Mouse (Mus musculus) heart, postnatal 4 days (tissue): Measurements from ENCODE around the gene Arl14. TPM values are rescaled to one million over a fixed set of nuclear protein-coding genes. Genes with fewer than 3 reads are reported as not detected.

Experiments used
- DNase-seq: peaks from one replicate; pipeline ENCODE4 v3.0.0; 2021
- total RNA-seq, 2 experiments: library from RNA; stranded (reverse); gene quantifications; 2 replicates each; pipeline ENCODE4 v1.2.3; 2021

Arl14 gene
- not detected for total RNA-seq

DNA sequence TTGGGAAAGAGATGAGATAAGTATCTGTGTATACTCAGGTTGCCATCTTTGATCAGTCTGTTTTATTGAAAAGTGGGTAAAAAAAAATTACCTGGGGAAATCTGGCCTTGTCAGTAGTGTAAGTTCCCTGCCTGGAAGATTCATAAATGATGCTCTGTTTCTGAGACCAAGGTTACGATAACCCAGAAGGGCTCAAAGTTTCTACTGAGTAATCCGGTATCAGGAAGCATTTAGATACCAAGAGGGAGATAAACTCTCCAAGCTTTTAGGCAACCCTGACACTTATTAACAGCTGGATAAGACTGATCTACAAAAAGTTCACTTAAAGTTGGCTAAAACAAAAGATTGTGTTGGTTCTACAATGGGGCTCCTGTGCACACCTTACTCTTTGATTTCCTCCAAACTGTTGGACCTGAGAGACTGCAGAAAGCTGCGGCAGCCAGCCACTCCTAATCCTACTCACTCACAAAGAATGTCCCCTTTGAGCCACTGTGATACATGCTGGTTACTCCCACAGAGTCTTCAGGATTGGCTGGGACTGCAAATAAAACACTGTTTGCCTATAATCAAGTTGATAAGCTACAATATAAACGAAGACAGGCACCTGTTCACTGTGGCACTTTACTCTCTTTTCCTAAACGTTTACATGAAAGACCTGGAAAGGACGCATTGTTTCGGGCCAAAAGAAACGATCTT is at the start of gene Arl14:
Gene Arl14, plus strand, starts transcription at position 614 of the 696 bp plus-strand sequence.
- DNase-seq = no peak

DNA sequence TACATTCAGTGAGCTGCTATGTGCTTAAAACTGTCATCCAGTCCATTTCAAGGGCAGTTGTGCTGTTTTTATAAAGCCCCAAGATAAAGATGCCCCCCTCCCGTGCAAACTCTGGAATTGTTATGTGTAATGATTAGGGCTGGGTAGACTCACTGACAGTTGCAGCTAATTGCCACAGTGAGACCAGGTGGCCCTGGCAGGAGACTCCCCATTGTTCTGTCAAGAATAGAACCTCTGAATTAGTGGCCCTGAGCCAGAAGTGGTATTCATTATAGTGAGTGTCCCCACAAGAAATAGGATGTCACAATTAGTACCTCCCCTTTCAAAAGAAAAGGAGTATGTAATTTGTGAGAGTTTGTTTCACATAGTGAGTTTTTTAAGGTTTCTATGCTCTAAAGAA is 47.0 kb upstream of the Arl14 start:
- no peak for DNase-seq

DNA sequence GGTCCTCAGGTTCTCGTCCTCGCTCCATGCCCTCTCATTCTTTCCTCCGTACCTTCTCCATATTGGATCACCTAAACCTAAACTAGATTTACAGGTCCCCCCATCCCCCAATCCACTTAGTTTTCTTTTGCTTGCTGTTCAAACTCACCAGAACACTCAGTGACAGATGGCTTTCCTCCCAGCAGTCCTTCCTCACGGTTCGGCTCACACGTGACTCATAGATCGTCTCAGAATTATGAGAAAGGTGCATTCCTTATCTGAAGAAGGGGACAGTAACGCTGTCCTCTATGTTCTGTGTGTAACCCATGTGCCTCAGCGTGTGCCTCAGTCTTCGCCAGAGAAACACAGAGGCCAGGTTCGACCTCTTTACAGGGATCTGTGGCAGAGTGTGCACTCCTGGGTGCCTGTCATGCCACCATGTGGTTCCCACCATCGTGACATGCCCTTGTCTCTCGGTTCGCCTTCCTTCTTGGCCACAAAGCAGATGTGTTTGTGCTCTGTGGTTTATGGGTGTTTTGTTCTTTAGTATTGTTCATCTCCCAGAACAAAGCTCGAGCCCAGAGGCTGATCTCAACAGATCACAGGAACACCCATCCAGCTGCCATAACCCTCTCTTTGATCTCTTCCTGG is 44.9 kb upstream of the Arl14 start:
- no peak for DNase-seq

DNA sequence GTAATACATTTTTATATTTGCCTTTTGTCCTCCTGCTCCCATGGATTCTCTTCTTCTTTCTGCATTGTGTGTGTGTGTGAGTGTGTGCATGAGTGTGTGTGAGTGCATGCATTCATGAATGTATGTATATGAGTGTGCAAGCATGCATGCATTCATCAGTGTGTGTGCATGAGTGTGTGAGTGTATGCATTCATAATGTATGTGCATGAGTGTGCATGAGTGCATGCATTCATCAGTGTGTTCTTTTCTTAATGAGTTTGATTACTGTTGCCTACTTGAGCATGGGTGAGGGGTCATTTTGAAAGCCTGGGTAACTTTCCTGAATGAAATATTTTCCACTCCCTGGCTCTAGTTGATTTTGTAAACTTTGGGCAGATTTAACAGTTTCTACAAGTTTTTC is 44.3 kb upstream of the Arl14 start:
- DNase-seq = no peak

DNA sequence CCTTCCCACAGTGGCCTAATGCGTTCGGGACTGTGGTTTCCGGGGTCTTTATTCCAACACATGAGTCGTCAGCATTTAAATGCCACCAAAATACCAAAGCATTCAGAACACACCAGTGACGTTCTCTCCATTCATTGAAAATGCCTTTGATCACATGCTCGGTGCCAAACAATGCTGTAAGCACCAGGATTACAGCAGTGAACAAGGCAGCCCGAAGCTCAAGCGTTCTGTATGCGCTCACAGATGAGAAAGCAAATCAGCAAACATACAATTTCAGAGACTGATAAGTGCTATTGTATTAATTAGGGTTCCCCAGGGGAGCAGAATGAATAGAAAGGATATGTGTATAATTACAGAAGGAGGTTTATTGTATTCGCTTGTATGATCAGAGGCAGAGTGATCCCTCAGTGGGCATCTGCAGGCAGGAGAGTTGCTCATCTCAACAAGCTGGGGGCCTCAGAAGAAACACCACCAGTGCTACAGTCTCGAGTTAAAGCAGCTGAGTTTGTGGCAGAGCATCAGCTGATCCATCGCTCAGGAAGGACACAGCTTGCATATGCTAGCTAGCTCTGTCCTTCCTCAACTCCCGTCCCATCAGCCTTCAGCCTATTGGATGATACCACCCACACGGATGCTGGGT is 43.7 kb upstream of the Arl14 start:
- DNase-seq = no peak

DNA sequence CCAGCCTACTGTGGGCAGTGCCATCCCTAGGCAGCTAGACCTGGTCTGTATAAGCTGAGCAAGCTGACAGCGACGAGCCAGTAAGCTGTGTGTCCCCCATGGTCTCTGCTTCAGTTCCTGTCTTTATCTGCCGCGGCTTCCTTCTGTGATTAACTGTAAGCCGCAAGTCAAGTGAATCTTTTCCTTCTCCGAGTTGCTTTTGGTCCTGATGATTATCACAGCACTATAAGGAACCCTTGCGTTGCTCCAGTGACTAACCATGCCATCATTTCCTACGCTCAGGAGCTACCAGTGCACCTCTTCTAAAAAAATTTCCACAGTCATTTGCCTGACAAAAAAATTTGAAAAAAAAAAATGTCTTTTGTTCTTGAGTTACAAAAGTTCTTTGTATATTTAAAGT is 40.7 kb upstream of the Arl14 start:
- no peak for DNase-seq

DNA sequence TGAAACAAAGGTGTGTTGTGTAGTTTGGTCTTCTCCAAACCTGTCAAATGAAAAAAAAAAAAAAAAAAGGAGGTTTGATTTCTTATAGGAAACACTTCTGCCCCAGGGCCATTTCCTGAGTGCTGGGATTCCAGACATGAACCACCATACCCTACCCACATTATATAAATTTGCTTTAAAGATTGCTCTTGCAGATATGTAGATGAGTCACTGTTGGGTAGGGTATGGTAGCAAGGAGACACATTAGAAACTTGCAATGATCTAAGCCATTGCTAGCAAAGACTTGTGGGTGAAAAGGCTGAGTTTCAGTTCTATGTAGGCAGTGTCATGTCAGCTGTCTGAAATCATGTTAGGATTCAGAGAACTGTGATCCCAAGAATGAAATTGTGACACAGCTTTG is 40.0 kb upstream of the Arl14 start:
- no peak for DNase-seq

DNA sequence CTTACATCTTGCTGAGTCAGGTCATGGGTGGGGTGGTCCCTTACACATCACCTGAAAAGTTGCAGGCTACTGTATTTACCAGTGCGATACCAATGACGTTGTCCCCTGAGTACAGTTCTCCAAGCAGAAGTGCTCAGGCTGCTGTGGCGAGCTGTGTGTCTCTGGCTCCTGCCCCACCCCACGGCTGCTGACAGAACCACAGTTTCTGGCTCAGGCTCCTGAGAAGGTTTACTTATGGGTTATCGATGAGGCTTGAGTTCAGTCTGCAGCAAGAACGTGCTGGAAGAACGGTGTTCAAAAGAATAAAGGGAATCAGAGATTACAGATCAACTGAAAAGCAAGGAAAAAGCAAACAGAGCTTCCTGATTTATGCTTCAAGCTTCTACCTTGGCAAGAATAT is 37.0 kb upstream of the Arl14 start:
- no peak for DNase-seq

DNA sequence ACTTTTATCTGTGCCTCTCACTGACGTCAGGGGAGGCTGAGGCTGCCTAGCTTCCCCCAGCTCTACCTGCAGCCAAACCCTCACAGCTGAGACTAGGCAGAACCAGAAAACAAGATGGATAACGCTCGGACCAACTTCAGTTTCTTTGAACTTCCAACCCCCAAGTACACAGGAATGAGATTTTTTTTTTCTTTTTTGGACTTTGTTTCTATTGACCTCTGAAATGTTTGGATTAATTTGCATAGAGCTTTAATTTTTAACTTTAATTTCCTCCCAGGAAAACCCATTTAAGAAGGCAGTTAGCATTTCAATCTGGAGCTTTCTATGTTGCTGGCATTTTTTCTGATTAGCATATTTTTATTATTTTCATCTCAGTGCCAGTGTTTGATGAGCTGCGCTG is 36.2 kb upstream of the Arl14 start:
- DNase-seq = no peak

DNA sequence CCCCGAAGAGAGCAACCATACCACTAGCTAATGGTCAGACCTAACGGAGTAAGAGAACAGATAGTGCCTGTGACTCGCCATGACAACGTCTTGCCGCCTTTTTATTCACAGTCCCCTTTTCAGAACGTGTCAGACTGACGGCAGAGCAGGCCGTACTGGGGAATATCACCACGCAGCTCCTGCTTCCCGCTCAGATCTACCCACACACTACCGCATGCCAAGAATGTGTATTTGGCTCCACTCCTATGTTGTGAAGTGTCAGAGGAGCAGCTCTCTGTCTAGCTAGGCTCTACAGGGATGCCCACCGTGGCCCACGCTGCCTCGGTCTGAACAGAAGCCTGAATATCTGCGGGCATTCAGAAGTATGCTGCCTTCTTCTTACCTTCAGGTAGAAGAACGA is 35.6 kb upstream of the Arl14 start:
- peak; percentile 35 for DNase-seq

DNA sequence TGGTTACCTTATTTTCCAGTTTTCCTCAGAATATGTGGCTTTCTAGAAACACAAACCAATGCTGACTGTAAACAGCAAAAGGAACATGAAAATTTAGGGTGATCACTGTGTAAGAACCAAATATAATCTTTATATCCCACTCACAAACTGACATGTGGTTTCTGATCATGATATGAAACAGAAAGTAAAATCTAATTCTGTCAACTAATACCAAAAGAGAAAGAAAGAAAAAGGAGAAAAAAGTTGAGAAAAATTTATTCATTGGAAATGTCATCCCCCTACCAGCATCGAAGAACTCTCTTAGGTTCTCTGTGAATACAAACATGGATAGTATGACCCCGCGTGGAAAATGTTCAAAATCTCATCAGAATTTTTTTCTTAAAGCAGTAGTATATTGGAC is 29.2 kb upstream of the Arl14 start:
- no peak for DNase-seq

DNA sequence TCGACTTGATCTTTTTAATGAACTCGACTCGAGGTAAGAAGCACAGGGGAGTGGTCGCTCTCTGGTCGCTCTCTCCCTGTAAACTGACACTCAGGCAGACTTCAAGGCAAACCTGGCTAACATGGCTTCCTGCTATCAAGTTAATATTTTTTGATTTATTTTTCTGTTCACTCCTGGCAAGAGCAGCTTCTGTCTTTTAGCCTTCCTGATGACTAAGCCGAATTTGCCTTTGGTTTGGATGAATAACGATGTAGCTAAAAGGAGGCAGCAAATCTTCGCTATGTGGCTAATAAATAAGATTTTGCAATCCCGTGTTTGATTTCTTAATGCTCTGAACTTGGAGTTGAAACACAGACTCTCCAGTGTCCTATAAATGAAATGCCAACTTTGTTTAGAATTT is 27.7 kb upstream of the Arl14 start:
- no peak for DNase-seq

DNA sequence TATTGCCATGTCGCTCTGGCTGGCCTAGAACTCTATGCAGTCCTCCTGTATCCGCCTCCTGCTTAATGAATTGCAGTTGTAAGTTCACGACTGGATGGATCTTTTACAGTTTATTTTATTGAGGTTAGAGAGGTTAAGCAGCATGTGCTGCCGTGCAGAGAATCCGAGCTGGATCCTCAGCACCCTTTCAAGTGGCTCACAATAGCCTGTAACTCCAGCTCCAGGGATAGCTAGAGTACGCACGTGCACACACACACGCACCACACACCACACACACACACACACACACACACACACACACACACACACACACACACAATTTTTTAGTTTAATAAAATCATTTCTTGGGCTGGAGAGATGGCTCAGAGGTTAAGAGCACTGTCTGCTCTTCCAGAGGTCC is 27.0 kb upstream of the Arl14 start:
- no peak for DNase-seq

DNA sequence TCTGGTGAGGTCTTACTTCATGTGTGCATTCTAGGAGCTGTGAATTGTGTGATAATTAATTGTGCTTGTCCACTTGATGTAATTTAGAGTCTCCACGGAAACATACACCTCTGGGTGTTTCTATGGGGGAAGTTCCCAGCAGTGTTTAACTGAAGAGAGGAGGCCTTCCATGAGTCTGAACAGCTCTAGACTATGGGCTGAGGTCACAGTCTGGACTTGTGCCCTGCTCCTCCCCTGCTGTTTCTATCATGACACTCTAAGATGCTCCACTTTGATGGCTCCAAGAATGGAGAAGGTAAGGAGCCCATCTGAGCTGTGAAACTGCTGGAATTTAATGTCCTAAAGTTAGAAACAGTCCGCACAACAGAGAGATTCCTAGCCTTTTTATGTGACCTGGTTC is 24.1 kb upstream of the Arl14 start:
- no peak for DNase-seq

DNA sequence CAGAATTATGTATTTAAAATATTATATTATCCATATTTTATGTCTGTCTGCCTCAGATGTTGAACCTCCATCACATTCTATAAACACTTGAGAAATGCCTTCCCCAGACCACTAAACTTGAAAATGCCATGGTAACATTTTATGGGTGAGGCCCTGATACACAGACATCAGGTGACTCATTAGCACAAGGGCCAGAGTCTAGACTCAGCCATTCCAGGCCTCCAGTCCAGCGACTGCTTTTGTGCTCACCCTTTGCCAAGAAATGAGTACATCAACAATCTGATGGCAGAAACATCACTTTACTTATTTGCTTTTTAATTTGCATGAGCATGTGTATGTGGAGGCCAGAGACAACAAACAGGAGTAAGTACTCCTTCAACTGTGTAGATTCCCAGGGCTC is 22.0 kb upstream of the Arl14 start:
- DNase-seq = no peak

DNA sequence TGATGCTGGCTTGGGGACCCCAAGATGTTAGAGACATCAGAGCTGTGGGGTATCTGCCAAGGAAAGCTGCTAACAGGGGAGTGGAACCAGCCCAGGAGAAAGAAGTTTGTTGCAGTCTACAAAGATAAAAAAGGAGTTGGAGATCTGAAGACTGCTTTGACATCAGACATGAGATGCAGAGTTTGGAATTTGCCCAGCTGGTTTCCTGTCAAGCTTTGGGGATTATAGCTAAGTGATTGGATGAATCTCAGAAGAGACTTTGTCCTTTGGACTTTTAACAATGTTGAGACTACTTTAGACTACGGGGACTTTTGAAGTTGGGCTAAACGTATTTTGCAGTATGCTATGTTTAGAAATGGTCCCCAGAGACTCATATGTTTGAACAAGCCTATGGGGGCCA is 21.0 kb upstream of the Arl14 start:
- DNase-seq = no peak

DNA sequence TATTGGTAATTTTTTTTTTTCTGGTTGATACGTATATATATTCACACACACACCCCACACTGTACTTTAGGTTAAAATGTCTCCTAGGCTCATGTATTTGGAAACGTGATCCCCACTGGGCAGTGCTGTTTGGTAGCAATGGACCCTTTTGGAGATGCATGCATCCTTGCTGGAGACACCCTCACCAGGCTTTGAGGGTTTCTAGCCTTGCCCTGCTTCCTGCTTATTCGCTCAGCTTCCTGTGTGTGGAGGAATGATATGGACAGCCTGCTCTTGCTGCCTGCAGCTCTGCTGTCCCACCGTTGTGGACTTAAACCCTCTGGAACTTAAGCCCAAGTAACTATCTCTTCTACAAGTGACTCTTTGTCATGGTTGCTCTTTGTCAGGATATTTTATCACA is 19.3 kb upstream of the Arl14 start:
- DNase-seq = no peak

DNA sequence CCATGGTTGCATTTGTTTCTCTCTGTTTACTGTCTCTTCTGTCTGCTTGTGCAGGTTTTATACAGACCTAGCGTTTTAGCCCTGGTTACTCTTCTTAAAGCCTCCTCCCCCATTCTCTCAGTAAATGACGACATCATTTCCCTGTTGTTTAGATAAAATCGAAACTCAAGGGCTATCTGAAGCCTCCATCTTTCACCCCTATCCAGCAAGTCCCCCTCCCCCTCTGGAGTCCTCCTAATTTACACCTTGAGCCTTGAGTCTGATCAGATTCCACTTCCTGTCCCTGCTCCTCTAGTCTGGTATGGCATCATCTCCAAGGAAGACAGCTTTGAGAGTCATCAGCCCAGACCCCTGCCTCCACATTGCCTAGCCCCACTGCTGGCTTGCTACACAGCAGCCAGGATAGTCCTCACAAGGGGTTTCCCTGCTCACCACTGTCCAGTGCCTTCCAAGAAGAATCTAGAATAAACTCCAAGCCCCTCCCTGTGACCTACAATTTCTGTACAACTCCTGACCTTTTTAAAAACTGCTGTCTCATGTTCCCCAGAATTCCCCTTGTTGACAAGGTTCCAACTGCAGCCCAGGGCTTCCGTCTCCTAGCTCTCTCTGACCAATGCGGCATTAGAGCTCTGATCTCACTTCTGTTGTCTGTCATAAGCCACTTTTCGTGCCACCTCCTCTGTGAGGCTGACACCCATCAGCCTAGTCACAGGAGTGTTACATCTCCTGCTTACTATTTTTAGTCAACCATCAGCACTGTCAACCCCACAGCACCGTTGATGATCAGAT is 16.8 kb upstream of the Arl14 start:
- peak; percentile 46 for DNase-seq

DNA sequence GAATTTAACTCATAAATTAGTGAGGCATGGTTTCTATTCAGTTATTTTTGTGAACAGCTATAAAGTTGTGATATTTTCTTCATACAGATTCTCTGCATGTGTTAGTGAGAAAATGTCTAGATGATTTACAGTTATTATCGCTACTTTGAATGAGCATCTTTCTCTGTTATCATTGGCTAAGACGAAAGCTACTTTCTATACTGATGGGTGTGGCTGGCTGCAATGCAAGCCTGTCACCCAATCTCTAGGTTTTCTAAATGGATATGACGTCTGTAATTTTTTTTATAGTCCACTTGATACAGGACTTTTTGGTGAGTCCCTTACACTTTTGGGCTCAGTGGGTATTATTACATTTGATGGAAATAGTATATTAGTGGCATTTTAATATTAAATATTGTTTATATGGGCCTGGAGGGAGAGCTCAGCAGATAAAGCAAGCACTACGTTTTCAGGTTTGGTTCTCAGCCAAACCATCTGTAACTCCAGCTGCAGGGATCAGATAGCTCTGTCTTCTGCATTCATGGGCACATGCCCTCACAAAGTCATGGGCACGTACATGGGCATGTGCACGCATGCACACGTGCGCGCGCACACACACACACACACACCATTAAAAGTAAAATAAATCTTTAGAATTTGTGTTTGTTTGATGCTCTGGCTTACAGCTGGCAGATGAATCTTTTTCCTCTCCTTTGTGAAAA is 15.9 kb upstream of the Arl14 start:
- no peak for DNase-seq

DNA sequence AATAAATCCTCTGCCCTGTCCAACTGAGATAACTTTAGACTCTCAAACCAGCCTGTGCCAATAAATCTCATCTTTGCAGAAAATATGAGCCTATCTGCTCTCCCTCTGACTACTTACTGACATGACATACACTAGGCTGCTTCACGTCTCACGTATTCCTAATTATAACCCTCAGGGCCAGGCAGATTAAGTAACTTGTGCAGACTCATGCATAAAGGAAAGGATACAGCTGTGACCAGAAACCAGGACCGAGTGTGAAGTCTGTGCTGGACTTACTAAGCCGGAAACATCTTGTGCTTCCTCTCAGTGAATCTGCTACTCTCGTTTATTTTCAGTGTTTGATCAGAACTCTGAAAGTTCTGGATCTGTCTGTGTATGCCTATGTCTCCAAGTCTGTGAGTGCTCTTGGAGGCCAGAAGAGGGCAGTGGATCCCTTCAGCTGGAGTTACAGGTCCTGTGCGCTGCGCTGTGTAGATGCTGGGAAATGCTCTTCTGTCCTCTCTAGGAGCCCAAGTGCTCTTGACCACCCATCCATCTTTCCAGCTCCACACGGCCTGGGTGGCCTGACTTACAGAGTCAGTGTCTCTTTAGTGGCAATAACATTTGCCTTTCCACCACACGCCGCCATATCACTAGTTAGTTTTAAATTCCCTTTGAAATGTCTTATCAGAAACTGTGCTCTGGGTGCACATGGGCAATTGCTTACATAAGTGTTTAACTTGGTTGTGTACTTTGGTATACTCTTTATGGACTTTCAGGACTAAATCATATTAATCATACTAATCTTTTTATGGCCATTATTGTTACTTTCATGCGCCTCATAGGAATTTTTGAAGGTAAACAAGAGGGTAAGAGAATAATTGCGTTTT is 13.5 kb upstream of the Arl14 start:
- DNase-seq = peak; percentile 33

DNA sequence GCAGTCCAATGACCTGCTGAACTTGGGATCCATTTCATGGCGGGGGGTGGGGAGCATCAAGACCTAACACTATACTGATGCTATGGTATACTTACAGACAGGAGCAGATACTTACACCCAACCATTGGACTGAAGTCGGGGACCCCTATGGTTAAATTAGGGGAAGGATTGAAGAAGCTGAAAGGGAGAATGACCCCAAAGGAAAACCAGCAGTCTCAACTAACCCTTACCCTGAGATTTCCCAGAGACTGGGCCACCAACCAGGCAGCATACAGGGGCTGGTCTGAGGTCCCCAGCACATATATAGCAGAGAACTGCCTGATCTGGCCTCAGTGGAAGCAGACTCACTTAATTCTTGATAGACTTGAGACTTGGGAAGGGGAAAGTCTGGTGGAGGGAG is 10.0 kb upstream of the Arl14 start:
- no peak for DNase-seq

DNA sequence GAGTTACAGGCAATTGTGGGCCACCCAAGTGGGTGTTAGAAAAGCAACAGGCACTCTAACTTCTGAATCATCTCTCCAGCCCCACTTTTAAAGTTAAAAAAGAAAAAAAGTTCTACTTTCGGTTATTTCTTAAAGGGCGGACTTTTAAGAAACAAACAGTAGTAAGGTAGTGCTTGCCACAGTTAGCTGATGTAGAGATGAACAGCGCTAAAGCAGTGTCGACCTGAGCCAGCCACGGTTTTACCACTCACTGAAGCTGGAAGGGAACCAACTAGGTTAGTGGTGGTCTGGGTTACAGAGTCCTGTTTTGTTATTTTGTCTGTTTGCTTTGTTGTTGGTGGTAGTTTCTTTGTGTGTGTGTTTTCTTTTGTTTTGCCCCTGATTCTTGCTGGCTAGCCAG is 8.8 kb upstream of the Arl14 start:
- DNase-seq = no peak
